Mouse (Mus musculus) brain, embryonic 14.5 days (tissue): Measurements from ENCODE around the gene Dnah2.

ENCODE experiments used
- CTCF ChIP-seq: fragments of 200-500 bp; IDR thresholded peaks from 2 replicates; pipeline ENCODE4 v1.5.1; 2012; ENCODE audit warnings: inconsistent platforms, mild to moderate bottlenecking, moderate library complexity, borderline replicate concordance; ENCODE audit not compliant: insufficient read depth, insufficient read length; ENCODE audit errors: extremely low read depth
- POLR2A ChIP-seq: fragments of 200-500 bp; IDR thresholded peaks from 2 replicates; pipeline ENCODE4 v1.6.1; 2012; ENCODE audit warnings: mild to moderate bottlenecking, inconsistent platforms, borderline replicate concordance; ENCODE audit not compliant: poor library complexity, insufficient read depth, insufficient read length, severe bottlenecking; ENCODE audit errors: extremely low read depth

- TF ChIP-seq POLR2A (no peak), CTCF (no peak)
Observed at GRCm38 (mm10) chr11:69426246-69426645, 122.7 kb downstream of the Dnah2 start.
